Mouse (Mus musculus) embryonic facial prominence, embryonic 14.5 days (tissue): Measurements from ENCODE around the gene Tmem184b. TPM values are rescaled to one million over a fixed set of nuclear protein-coding genes. Genes with fewer than 3 reads are reported as not detected.

ENCODE experiments used
- ATAC-seq: fragments of 200-750 bp; cut with Nextera tagmentation; 2 replicates; pipeline ENCODE4 v1.8.0; 2017; ENCODE audit warnings: low read depth, moderate number of reproducible peaks, moderate TSS enrichment
- DNase-seq: peaks from one replicate; pipeline ENCODE4 v3.0.0-alpha.2; 2015; ENCODE audit warnings: low spot score
- H3K27ac ChIP-seq: fragments of 300-500 bp; sonication (generic); replicated peaks from 2 replicates; pipeline ENCODE4 v1.5.1; 2014; ENCODE audit warnings: low read depth, mild to moderate bottlenecking, low read length, moderate library complexity
- H3K27me3 ChIP-seq: fragments of 300-500 bp; sonication (generic); replicated peaks from 2 replicates; pipeline ENCODE4 v1.6.1; 2014; ENCODE audit warnings: low read length; ENCODE audit not compliant: control insufficient read depth, insufficient read depth
- H3K36me3 ChIP-seq: fragments of 300-500 bp; sonication (generic); 2 replicates; pipeline ENCODE4 v1.6.1; 2014; ENCODE audit warnings: low read length, mixed read lengths; ENCODE audit not compliant: control insufficient read depth, insufficient read depth
- H3K4me1 ChIP-seq: fragments of 300-500 bp; sonication (generic); 2 replicates; pipeline ENCODE4 v1.6.1; 2014; ENCODE audit warnings: antibody characterized with exemption, low read length; ENCODE audit not compliant: control insufficient read depth, insufficient read depth
- H3K4me2 ChIP-seq: fragments of 300-500 bp; sonication (generic); 2 replicates; pipeline ENCODE4 v1.6.1; 2014; ENCODE audit warnings: low read depth, mild to moderate bottlenecking, low read length, moderate library complexity, mixed read lengths
- H3K4me3 ChIP-seq: fragments of 300-500 bp; sonication (generic); 2 replicates; pipeline ENCODE4 v1.5.1; 2014; ENCODE audit warnings: low read depth, mild to moderate bottlenecking, low read length
- H3K9ac ChIP-seq: fragments of 300-500 bp; sonication (generic); 2 replicates; pipeline ENCODE4 v1.6.1; 2014; ENCODE audit warnings: low read depth, mild to moderate bottlenecking, low read length, moderate library complexity, mixed read lengths
- H3K9me3 ChIP-seq: fragments of 300-500 bp; sonication (generic); 2 replicates; pipeline ENCODE4 v1.6.1; 2016; ENCODE audit warnings: low read length; ENCODE audit not compliant: control insufficient read depth
- WGBS: fragments of 180-500 bp; shearing (Covaris S2); extraction: QIAGEN DNeasy Blood & Tissue Kit; methylation state at CpG from one replicate; pipeline ENCODE4 v1.1.7; 2014; 5-methylcytosine and 5-hydroxymethylcytosine counted together
- polyA plus RNA-seq: library from polyadenylated mRNA; unstranded; fragments of >200 nt; fragmentation: Nextera tagmentation; extraction: Ambion mirVana; gene quantifications from 2 replicates; pipeline ENCODE4 v1.2.1, GENCODE M21; 2014

Gene Tmem184b
- polyA plus RNA-seq, 1 experiment from 2014 or later: 77.6 TPM

- no peak for ATAC-seq
Observed at GRCm38 (mm10) chr15:79424602-79425001, 21.2 kb upstream of the Tmem184b start.

GRCm38 (mm10) chr15:79422715-79423243 is 19.4 kb upstream of the Tmem184b start:
- WGBS: 82% methylated on average over 6 of the region's 6 CpGs
- no peak overlapping the region for H3K4me2 ChIP-seq

More at GRCm38 (mm10) chr15:79424602-79425001, 21.2 kb upstream of the Tmem184b start:
- Histone ChIP-seq H3K27ac (no peak overlapping the region), H3K4me2 (no peak overlapping the region), H3K9me3 (no peaks in the 10 kb centered on the region), H3K4me3 (no peak overlapping the region), H3K4me1 (no peaks in the 10 kb centered on the region), H3K36me3 (peaks cover 100% of the 10 kb centered on the region), H3K27me3 (no peaks in the 10 kb centered on the region), H3K9ac (no peak overlapping the region)
- 89% methylated on average over 17 of the region's 17 CpGs for WGBS
- no peak for DNase-seq

GRCm38 (mm10) chr15:79418677-79419076 is 15.3 kb upstream of the Tmem184b start:
- Histone ChIP-seq H3K4me3 (no peak overlapping the region), H3K4me1 (no peaks in the 10 kb centered on the region), H3K27ac (no peak overlapping the region), H3K36me3 (peaks cover 73% of the 10 kb centered on the region), H3K9ac (no peak overlapping the region), H3K9me3 (no peaks in the 10 kb centered on the region), H3K27me3 (no peaks in the 10 kb centered on the region), H3K4me2 (no peak overlapping the region)
- DNase-seq: no peak
- 89% methylated on average over 11 of the region's 11 CpGs for WGBS
- ATAC-seq: no peak

More at GRCm38 (mm10) chr15:79422715-79423243, 19.4 kb upstream of the Tmem184b start:
- Histone ChIP-seq H3K9ac (no peak overlapping the region), H3K4me1 (no peaks in the 10 kb centered on the region), H3K36me3 (peaks cover 99% of the 10 kb centered on the region), H3K4me3 (no peak overlapping the region), H3K9me3 (no peaks in the 10 kb centered on the region), H3K27ac (no peak overlapping the region), H3K27me3 (no peaks in the 10 kb centered on the region)
- ATAC-seq (no peak), DNase-seq (no peak)

- H3K36me3 ChIP-seq: peaks cover 68% of the 10 kb centered on the region
- H3K27ac ChIP-seq: no peak overlapping the region
- no peaks in the 10 kb centered on the region for H3K27me3 ChIP-seq
- H3K4me1 ChIP-seq: no peaks in the 10 kb centered on the region
- H3K4me3 ChIP-seq: no peak overlapping the region
- no peaks in the 10 kb centered on the region for H3K9me3 ChIP-seq
- WGBS: 94% methylated on average over 2 of the region's 3 CpGs
- no peak overlapping the region for H3K4me2 ChIP-seq
- no peak for DNase-seq
- no peak overlapping the region for H3K9ac ChIP-seq
- ATAC-seq: no peak
Observed at GRCm38 (mm10) chr15:79418265-79418664, 14.9 kb upstream of the Tmem184b start.

GRCm38 (mm10) chr15:79417379-79417778 is 14.0 kb upstream of the Tmem184b start:
- ATAC-seq (no peak), DNase-seq (no peak)
- H3K4me3 ChIP-seq: no peak overlapping the region
- H3K27ac ChIP-seq: no peak overlapping the region
- H3K4me1 ChIP-seq: no peaks in the 10 kb centered on the region
- 96% methylated on average over 3 of the region's 3 CpGs for WGBS
- H3K4me2 ChIP-seq: no peak overlapping the region
- H3K9me3 ChIP-seq: no peaks in the 10 kb centered on the region
- H3K27me3 ChIP-seq: no peaks in the 10 kb centered on the region
- H3K9ac ChIP-seq: no peak overlapping the region
- peaks cover 60% of the 10 kb centered on the region for H3K36me3 ChIP-seq

GRCm38 (mm10) chr15:79416460-79417085 is 13.2 kb upstream of the Tmem184b start:
- 87% methylated on average over 10 of the region's 10 CpGs for WGBS

GRCm38 (mm10) chr15:79414513-79414912 is 11.1 kb upstream of the Tmem184b start:
- H3K36me3 ChIP-seq: peaks cover 31% of the 10 kb centered on the region
- 41% methylated on average over 4 of the region's 4 CpGs for whole genome bisulfite sequencing

More at GRCm38 (mm10) chr15:79416460-79417085, 13.2 kb upstream of the Tmem184b start:
- H3K4me3 ChIP-seq: no peak overlapping the region
- no peak overlapping the region for H3K27ac ChIP-seq
- H3K9me3 ChIP-seq: no peaks in the 10 kb centered on the region
- no peak for ATAC-seq
- no peaks in the 10 kb centered on the region for H3K27me3 ChIP-seq
- no peak for DNase-seq
- no peak overlapping the region for H3K9ac ChIP-seq
- H3K4me1 ChIP-seq: no peaks in the 10 kb centered on the region
- peaks cover 51% of the 10 kb centered on the region for H3K36me3 ChIP-seq
- H3K4me2 ChIP-seq: no peak overlapping the region

GRCm38 (mm10) chr15:79413802-79414201 is 10.4 kb upstream of the Tmem184b start:
- DNase-seq (no peak), ATAC-seq (no peak)
- H3K9me3 ChIP-seq: no peaks in the 10 kb centered on the region
- no peaks in the 10 kb centered on the region for H3K4me1 ChIP-seq
- no peak overlapping the region for H3K9ac ChIP-seq
- H3K4me2 ChIP-seq: no peak overlapping the region
- H3K27me3 ChIP-seq: no peaks in the 10 kb centered on the region
- peaks cover 24% of the 10 kb centered on the region for H3K36me3 ChIP-seq
- WGBS: 71% methylated on average over 8 of the region's 8 CpGs
- no peak overlapping the region for H3K4me3 ChIP-seq
- no peak overlapping the region for H3K27ac ChIP-seq

More at GRCm38 (mm10) chr15:79414513-79414912, 11.1 kb upstream of the Tmem184b start:
- no peak for ATAC-seq
- H3K27ac ChIP-seq: no peak overlapping the region
- no peaks in the 10 kb centered on the region for H3K4me1 ChIP-seq
- H3K9ac ChIP-seq: no peak overlapping the region
- no peak overlapping the region for H3K4me2 ChIP-seq
- no peaks in the 10 kb centered on the region for H3K27me3 ChIP-seq
- H3K4me3 ChIP-seq: no peak overlapping the region
- no peak for DNase-seq
- no peaks in the 10 kb centered on the region for H3K9me3 ChIP-seq

GRCm38 (mm10) chr15:79413201-79413600 is 9.8 kb upstream of the Tmem184b start:
- Histone ChIP-seq H3K27ac (no peak overlapping the region), H3K4me1 (no peaks in the 10 kb centered on the region), H3K9me3 (no peaks in the 10 kb centered on the region), H3K4me2 (no peak overlapping the region), H3K36me3 (peaks cover 18% of the 10 kb centered on the region), H3K9ac (no peak overlapping the region), H3K27me3 (no peaks in the 10 kb centered on the region), H3K4me3 (no peak overlapping the region)
- WGBS: 100% methylated on average over 3 of the region's 3 CpGs
- DNase-seq (no peak), ATAC-seq (no peak)
